Mouse (Mus musculus) stomach, postnatal 0 days (tissue): ENCODE results near the gene Dguok.

Experiments used
- CTCF ChIP-seq: IDR thresholded peaks from 2 replicates; pipeline ENCODE4 v1.5.1; 2016; ENCODE audit warnings: antibody characterized with exemption, low read depth, mild to moderate bottlenecking, moderate library complexity
- EP300 ChIP-seq: optimal IDR thresholded peaks from 2 replicates; pipeline ENCODE3; 2016; ENCODE audit warnings: antibody characterized with exemption

- TF ChIP-seq EP300 (no peak), CTCF (no peak)
Measured at GRCm38 (mm10) chr6:83450451-83451303, 56.1 kb downstream of the Dguok start.
